Mouse (Mus musculus) lung, postnatal 36 days (tissue): ENCODE data around the gene Gpx3.

Experiments
- DNase-seq: peaks from one replicate; pipeline ENCODE4 v3.0.0; 2022; ENCODE audit warnings: mixed read lengths

Gene Gpx3

DNA sequence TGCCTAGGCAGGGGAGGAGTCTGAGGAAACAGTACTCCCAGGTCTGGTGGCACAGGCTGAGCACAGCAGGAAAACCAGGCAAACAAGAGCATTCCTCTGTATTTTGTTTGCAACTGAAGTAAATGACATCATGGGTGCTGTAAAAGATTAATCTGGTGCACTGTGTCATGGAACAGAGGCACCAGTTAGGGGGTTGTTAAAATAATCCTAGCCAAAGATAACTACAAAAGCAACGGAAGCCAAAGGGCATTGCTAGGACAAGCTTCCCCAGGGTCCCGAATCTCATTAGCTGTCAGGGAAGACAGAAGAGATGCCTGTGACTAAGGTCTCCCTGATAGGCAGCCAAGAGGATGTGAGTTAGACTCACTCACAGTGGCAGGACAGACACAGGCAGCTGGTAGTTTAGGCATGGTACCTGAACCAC is 21.2 kb upstream of the Gpx3 start:
- peak; percentile 36 for DNase-seq

DNA sequence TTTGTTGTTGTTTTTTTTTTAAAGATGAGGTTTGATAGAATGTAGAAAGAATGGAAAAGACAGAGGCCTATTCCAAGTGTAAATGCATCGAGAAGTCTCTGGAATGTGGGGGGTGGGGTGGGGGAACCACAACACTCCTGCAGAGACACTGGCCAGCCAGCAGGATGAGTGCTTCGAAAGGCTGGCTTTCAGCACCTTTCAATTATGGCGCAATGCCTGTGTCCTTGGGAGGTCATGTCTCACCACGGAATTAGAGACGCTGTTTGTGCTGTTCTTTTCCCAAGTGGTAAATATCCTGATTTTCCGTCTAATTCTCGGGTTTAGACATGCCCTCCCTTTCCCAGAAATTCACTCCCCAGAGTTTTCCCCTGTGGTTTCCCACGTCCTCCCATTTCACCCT is 19.6 kb upstream of the Gpx3 start:
- peak; percentile 81 for DNase-seq

DNA sequence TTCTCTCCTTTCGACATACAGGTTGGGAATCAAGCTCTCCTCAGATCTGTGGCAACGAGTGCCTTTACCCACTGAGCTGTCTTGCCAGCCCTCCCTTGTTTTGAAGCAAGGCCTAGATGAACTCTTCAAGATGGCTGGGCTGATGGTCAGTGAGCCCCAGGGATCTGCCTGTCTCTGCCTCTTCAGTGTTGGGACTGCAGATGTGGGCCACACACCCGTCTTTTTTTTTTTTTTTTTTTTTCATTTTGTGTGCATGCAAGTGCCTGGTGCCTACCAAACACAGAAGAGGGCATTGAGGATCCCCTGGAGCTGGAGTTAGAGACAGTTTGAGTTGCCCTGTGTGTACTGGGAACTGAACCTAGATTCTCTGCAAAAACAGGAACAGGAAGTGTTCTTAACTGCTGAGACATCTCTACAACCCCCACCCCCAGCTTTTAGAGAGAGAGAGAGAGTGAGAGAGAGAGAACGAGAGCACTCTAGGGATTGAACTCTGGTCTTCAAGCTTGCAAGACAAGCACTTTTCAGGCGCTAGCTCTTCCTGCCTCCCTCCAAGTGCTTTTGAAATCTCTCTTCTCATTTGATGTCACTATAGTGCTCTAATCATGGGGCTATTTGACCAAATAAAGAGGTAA is 17.9 kb upstream of the Gpx3 start:
- peak; percentile 41 for DNase-seq

DNA sequence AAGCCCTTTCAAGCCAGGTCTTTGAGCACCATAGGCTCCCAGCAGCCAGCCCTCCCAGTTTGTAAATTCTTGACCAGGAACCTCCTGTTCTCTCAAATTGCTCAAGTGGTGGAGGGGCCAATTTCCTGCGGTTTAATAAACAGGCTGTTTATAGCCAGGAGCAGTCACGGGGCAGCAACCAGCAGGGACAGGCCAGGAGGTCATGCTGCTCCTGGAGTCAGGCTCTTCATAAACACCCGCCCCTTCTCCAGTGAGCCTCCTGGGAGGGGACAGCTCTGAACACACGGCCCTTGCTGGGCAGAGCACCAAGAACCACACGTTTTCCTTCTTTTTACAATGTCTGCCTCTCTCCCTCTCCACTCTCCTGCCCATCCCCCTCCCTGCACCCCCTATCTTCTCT is 17.3 kb upstream of the Gpx3 start:
- DNase-seq, result peak; percentile 92

DNA sequence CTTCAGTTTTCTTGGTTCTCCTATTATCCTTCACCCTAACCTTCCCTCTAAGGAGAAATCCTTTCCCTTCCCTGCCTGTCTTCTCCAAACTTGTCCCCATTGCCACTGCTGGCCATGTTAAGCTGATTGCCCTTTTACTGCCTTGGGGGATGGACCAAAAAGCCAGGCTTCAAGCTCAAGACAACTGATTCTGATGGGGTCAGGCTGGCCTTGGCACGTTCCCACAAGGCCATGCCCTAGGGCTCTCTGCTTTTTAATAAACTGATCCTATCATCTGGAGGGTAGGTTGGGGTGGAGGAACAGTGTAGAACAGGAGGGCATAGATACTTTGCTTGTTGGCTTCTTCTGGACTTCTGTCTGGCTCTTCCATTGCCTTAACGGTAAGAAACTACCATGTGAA is 16.8 kb upstream of the Gpx3 start:
- DNase-seq, result peak; percentile 65

DNA sequence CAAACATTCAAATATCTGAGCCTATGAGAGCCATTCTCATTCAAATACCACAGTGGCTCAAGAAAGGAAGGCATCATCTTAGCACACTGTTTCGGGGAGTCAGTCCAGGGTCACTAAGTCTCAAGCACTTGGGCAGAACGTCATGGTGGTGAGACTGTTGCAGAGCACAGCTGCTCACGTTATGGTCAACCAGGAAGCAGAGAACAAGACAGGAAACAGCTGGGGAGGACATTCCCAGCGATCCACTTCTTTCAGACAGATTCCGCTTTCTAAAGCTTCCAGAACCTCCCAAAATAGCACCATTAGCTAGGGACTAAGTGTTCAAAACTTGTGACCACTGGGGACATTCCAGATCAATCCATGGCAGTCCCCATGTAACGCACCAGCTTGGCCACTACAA is 14.3 kb upstream of the Gpx3 start:
- DNase-seq, result peak; percentile 72

DNA sequence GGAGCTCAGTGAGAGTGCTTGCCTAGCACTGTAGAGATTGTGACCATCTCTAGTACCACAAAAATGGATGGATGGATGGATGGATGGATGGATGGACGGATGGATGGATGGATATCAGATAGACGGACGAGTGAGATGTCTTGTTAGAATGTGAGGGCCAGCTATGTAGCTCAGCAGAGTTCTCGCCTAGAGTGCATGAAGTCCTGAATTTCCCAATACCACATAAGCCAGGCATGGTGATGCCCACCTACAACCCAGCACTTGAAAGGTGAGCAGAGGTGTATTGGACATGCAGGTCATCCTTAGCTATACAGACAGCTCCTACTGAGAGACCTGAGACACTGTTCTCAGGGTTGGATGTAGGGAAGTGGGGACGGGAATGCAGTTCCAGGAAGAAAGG is 10.9 kb upstream of the Gpx3 start:
- no peak for DNase-seq

DNA sequence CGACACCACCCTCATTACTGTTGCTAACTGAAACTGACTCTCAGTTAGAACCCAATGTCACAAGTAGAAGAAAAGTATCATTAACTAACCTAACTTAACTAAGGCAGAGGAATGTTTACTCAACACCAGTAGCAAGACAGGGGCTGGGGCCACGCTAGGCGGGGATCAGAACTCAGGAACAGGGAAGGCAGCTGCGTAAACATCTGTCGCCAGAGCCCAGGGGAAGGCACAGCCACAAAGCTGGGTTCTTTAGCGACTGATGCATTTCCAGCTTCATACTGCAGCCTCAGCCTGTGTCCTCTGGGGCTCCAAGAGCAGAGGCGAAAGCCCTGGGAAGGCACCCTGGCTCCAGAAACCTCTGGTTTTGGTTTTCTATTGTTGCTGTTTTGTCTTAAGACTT is 10.2 kb upstream of the Gpx3 start:
- no peak for DNase-seq

DNA sequence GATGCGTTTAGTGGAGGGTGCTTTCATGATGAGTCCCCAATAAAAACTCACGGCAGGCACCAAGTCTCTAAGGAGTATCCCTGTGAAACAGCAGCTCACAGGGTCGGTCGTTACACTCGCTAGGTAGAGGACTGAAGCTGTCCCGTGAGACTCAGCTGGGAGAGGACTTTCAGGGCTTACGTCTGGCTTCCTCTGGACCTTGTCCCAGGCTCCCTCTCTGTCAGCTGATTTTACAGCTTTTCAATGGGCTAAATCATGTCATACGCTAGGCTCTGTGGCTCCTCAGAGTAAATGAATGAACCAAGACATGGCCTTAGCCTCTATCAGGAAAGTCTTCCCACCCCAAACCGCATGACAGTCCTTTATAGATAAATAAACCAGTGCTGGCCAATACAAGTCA is 7.7 kb upstream of the Gpx3 start:
- no peak for DNase-seq

DNA sequence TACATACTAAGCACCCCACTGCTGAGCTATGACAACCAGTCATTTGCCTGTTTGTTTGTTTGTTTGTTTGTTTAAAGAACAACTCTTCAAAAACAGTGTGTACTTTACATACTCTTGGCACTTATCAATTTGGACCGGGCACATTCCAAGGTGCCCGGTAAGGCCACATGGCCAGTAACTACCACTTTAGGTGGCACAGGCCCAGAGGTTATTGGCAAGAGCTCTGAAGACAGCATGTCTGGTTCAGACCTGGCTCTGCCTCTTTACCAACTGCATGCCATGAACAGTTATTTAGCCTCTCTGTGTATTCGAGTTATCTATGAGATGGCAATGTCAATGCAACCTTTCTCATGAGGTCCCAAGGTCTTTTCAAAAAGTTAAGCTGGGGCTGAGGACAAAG is 5.6 kb upstream of the Gpx3 start:
- peak; percentile 35 for DNase-seq

DNA sequence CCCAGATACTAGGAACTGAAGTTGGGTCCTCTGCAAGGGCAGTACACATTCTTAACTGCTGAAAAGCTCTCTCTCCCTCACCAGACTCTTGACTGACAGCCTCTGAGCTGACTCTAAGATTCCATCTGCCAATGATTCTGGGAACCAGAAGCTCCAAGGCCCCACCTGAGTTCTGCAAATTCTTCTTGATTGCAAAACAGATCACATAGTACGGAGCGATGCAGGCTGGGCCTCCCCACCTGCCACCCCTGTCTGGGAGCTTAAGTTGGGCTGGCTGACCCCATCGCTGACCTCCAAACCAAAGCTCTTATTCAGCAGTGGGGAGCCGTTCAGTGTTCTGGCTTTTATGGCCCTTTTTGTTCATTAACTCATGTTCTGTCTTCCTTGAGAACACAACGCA is 4.8 kb upstream of the Gpx3 start:
- DNase-seq, result no peak

DNA sequence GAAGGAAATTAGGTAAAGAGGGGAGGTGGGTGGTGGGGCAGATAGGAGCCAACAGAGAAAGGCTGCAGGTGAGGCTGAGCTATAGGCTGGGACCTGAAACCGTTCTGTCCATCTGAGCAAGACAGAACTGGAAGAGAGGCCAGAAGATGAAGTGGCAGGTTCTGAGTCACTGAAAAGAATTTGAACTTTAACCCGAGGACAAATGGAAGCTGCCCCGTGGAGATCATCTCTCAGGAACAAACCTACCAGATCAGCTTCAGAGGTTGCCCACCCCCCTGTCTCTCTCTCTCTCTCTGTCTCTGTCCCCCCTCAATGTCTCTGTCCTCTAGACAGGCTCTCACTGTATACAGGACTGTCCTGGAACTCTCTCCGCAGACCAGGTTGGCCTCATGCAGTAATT is 2.6 kb upstream of the Gpx3 start:
- DNase-seq, result no peak

DNA sequence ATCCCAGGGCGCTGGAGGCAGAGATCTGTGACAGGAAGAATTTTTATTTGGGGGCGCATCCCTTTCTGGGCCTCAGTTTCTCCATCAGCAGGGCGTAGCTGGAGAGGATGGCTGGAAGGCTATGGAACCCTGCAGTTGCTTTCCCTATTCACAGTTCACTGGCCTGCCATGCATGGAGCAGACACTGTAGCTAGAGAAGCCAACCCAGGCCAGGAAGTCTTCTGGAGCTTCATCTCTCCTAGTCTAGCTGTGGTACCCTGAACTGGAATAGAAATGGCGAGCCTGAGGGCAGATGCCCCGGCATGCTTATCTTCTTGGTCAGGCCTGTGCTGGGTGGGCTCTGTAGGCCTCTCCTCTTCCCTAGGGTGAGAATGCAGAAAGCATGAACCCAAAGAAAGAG is 1.1 kb downstream of the Gpx3 start:
- no peak for DNase-seq

DNA sequence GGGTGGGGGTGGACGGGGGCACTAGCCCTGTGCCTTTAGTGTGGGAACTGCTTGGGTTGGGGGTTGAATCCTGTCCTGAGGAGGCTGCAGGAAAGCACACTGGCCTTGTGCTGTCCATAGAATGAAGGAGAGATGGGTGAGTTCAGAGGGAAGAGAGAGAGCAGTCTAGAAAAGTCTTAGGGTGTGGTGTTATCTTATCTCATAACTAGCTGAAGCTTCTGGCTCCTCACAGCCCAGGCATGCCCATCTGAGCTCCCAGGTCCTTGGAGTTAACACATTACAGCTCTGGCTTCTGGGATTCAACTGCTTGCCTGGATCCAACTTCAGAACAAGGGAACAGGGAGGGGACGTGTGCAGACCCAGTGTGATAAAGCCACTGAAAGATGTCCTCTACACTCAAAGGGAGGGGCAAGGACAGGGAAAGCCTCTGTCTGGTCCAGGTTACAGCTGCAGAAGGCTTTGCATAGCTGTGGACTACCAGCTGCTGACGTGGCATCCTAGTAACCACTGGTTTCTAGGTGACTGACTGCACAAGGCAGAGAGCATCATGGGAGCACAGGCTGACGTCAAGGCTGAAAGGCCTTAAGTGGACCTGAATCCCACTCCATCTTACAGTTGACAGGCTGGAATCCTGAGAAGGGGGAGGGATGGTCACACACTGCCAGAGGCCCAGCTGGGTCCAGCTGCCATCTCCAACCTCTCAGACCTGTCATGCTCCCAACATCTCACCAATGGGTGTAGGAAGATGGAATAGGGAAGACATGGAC is 1.9 kb downstream of the Gpx3 start:
- peak; percentile 77 for DNase-seq

DNA sequence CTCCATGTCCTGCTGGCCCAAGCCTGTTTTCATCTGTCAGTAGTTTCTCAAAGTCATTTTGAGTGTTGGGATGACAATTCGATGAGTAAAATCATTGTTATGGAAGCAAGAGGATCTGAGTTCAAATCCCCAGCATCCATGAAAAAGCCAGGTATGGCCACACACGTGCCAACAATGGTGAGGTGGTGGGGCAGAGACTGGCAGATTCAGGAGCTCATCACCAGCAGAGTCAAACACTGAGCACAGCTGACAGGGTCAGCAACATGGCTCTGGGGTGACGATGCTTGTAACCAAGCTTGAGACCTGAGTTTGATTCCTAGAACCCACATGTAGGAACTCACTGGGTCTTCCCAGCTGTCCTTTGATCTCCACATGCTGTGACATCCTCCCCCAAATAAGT is 2.8 kb downstream of the Gpx3 start:
- no peak for DNase-seq

DNA sequence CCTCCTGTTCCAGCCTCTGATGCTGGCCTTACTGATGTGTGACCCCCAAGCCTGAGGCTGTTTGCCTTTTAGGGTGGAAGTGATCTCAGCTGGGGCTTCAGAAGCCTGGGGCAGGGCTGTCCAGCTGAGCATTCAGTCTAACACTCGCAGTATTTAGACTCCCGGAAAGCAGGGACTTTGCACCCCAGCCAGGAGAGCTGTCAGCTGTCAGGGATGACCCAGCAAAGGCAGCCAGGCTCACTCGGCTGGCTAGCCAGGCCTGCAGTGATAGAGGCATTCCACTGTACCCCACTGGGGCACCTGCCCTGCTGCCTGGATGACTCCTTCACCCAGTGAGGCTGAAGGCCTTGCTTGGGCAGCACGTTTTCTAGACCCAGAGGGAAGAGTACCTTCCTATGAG is 3.7 kb downstream of the Gpx3 start:
- no peak for DNase-seq

DNA sequence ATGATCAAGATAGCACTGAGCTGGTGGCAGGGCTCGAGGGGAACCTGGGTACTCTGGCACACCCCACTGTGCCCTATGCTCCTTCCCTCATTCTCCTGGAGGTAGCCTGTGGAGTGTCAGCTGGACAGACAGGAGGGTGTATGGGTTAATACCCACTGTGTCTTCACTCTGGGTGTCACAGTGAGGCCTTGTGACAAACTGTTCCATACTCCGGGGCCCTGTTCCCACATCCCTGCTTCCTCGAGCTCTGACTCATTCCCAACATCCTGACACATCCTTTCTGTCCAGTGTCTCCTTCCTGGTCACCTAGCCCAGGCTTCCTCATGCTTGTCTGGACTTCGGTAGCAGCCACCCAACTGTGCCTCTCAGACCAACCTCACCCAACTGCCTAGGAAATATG is 4.2 kb downstream of the Gpx3 start:
- no peak for DNase-seq

DNA sequence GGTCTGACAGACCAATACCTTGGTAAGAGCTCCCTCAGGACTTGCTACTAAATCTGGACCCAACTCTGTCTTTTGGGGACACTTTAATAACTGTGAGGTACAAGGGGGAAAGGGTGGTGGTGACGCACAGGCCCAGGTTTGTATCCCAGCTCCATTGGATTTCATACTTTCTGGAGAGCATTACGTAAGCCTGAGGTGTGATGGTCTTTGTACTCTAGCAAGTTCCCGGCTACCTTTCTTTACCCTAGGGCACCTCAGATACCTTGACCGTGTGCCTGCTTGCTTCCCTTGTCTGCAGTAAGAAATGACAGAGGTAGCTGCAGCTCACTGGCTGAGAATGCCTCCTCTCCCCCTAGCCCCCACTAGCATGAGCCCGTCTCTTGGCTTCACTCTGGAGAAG is 5.0 kb downstream of the Gpx3 start:
- no peak for DNase-seq

DNA sequence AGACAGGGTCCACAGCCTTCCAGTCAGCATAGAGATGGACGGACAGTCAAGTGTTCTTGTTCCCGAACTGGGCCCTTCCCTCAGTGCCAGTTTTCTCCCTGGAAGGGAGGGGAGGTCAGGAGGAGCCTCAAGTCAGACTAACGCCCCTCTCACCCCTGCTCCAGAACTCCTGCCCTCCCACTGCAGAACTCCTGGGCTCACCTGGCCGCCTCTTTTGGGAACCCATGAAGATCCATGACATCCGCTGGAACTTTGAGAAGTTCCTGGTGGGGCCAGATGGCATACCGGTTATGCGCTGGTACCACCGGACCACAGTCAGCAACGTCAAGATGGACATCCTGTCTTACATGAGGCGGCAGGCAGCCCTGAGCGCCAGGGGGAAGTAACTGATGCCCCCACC is 7.0 kb downstream of the Gpx3 start:
- DNase-seq, result no peak

DNA sequence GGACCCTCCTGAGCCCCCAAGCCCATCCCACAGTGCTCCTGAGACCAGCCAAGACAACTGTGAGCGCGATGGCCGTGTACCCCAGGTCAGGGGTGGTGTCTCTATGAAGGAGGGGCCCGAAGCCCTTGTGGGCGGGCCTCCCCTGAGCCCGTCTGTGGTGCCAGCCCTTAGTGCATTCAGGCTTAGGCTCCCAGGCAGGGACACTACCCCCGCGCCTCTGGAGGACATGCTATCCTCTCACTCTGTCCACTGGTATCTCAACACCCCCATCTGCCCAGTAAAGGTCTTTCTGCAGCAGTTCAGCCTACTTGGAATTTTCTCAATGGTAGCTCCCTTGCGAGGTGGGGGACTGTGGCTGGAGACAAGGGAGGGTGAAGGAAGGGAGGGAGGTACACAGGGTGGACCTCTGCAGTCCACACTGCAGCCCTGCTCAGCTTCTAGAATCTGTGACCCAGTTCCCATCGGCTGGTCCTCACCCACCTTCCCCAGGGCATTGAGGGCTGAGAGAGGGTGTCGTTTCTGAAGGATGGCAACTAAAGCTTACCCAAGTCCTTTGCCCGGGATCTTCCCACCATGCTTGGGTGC is 7.9 kb downstream of the Gpx3 start:
- no peak for DNase-seq

DNA sequence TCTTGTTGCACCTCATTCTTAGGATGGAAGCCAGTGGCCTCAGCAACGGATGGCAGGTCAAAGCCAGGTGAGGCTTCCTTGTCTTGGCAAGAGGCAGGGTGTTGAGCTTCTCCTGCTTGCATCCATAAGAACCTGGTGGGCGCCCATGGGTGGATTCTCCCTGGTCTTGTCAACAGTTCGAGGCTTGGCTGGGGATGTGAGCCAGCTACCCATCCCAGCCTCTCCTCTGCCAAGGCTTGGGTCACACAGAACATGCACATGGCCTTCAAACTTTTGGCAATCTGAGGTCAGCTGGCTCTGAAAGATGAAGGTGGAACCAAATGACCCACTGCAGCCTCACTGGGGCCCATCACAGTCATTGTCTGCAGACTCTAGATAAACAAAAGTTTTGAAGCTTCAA is 8.9 kb downstream of the Gpx3 start:
- DNase-seq, result no peak

DNA sequence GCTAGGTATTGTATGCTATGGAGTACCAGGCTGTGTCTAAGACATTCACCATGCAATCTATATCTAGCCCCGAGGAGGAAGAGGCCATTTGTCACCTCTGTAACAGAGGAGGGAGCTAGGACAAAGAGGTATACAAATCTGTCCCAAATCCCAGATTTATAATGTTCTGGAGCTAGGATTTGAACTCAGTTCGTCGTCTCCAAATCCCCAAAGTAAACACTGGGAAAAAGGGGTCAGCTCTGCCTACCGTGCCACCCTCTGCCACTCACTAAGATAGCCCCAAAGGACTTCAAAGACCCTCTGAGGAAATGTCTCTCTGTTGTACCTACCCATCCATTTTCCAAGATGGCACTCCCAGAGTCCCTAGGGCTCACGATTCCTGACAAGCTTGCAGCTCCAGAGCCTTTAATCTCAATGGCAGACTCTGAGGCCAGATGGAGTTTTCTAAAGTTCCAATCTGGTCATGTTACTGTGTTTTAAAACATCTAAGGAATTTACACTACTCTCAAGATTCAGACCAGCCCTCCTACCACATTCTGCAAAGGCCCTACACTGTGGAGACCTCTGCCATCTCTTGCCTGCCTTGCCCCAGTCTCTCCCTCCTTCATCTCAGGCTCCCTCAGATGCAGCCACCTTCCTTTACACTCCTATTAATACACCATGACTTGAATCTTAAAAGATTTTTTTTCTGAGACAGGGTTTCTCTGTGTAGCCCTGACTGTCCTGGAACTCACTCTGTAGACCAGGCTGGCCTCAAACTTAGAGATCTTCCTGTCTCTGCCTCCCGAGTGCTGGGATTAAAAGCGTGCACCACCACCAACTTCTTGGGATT is 9.6 kb downstream of the Gpx3 start:
- DNase-seq, result no peak

DNA sequence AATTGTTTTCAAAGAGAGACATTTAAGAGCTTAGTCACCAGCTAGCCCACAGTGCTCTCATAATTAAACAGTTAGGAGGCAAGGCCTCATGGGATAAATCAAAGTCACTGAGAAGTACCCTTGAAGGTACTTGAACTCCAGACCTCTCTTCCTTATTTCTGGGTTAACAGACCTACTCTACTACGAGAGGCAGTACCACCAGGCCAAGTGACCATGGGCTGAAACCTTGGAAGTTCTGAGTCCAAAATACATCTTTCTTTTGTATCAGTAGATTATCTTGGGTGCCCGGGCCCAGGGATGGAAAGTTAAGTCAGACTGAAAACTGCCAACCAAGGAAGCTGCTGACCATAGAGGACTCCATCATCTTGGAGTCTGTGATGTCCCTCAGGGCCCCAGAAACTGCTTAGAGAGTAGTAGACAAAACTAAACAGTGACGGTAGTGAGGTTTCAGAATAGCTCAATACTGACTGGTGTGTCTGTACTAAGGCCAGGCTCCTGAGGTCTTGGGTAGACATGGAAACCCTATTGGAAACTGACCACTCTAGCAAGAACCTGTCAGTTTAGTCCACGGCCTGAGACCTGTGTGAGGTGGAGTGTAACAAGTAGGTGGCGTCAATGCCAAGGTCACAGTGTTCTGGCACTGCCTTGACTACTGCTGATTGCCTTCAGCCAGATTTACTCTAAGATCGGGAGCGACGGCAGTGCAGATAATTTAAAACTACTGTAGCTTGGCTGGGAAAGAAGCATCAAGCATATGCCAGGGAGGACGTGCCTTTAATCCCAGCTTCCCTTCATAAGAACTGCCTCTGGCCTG is 10.5 kb downstream of the Gpx3 start:
- peak; percentile 53 for DNase-seq
